Mouse (Mus musculus) stomach, postnatal 0 days (tissue): ENCODE measurements around the gene Spc24. TPM values are rescaled to one million over a fixed set of nuclear protein-coding genes. Genes with fewer than 3 reads are reported as not detected.
A peak's percentile ranks its signal among the peaks of the same experiment; 100 is the strongest.

ENCODE experiments used
- ATAC-seq: fragments of 200-750 bp; cut with Nextera tagmentation; 2 replicates; pipeline ENCODE4 v1.8.0; 2017; ENCODE audit not compliant: low FRiP score, low TSS enrichment
- DNase-seq: peaks from one replicate; pipeline ENCODE4 v3.0.0-alpha.2; 2016; ENCODE audit warnings: low spot score
- H3K27ac ChIP-seq: fragments of 300-500 bp; sonication (generic); replicated peaks from 2 replicates; pipeline ENCODE4 v1.5.1; 2014; ENCODE audit warnings: mild to moderate bottlenecking, control low read depth
- H3K27me3 ChIP-seq: fragments of 300-500 bp; sonication (generic); 2 replicates; pipeline ENCODE4 v1.6.1; 2014; ENCODE audit warnings: low read length; ENCODE audit not compliant: control insufficient read depth, insufficient read depth
- H3K36me3 ChIP-seq: fragments of 300-500 bp; sonication (generic); 2 replicates; pipeline ENCODE4 v1.6.1; 2014; ENCODE audit warnings: low read length, mixed read lengths; ENCODE audit not compliant: control insufficient read depth, insufficient read depth
- H3K4me1 ChIP-seq: fragments of 300-500 bp; sonication (generic); replicated peaks from 2 replicates; pipeline ENCODE4 v1.6.1; 2014; ENCODE audit warnings: antibody characterized with exemption; ENCODE audit not compliant: control insufficient read depth, insufficient read depth
- H3K4me2 ChIP-seq: fragments of 300-500 bp; sonication (generic); replicated peaks from 2 replicates; pipeline ENCODE4 v1.6.1; 2014; ENCODE audit warnings: low read depth, mild to moderate bottlenecking, control low read depth, moderate library complexity
- H3K4me3 ChIP-seq: fragments of 300-500 bp; sonication (generic); 2 replicates; pipeline ENCODE4 v1.5.1; 2014; ENCODE audit warnings: low read depth, low read length, control low read depth
- H3K9ac ChIP-seq: fragments of 300-500 bp; sonication (generic); 2 replicates; pipeline ENCODE4 v1.6.1; 2014; ENCODE audit warnings: mild to moderate bottlenecking, low read length, control low read depth, mixed read lengths
- H3K9me3 ChIP-seq: fragments of 300-500 bp; sonication (generic); 2 replicates; pipeline ENCODE4 v1.6.1; 2016; ENCODE audit warnings: low read length; ENCODE audit not compliant: control insufficient read depth
- CTCF ChIP-seq: IDR thresholded peaks from 2 replicates; pipeline ENCODE4 v1.5.1; 2016; ENCODE audit warnings: antibody characterized with exemption, low read depth, mild to moderate bottlenecking, moderate library complexity
- EP300 ChIP-seq: optimal IDR thresholded peaks from 2 replicates; pipeline ENCODE3; 2016; ENCODE audit warnings: antibody characterized with exemption
- WGBS: fragments of 180-500 bp; shearing (Covaris S2); extraction: QIAGEN DNeasy Blood & Tissue Kit; methylation state at CpG from one replicate; pipeline ENCODE4 v1.1.7; 2014; 5-methylcytosine and 5-hydroxymethylcytosine counted together
- polyA plus RNA-seq: library from polyadenylated mRNA; unstranded; fragments of >200 nt; fragmentation: Nextera tagmentation; extraction: Ambion mirVana; gene quantifications from 2 replicates; pipeline ENCODE4 v1.2.1, GENCODE M21; 2015

Spc24 gene
- 29.2 and 31.2 TPM in 2 replicates for polyA plus RNA-seq

DNA sequence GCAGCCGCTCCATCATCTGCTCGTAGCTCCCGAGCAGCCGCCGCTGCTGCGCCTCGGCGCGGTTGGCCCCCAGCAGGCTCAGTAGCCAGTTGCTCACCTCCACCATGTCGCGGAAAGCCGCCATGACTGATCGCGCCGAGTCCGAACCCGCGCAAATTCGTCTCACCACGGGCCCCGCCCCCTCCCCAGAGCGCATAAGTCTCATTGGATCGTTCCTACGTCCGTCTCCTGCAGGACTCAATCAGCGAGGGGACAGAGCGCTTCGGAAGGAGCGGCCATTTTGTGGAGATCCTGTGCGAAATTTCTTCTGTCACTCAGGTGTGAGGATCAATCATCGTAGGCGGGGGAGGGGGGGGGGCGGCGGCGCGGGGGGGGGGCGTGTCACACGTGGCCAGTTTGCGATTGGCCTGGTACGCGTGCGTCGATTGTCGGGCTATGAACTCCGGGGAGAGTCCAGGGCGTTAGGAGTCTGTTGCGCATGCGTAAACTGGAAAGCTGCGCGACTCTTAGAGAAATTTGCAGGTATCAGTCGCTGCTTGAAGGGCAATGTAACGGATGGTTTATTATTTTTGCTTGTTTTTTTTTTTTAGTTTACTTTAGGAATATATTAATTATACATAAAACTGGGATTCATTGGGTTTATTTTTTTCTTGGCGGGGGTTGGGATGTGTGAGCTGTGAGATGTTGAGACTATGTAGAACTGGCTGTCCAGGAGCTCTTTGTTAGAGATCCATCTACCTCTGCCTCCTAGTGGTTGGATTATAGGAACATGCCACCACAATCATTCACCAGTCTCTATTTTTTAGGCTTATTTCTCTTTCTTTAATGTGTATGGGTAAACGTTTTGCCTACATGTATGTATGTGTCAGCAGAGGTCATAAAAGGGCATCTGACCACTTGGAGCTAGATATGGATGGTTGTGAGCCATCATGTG, at the start of gene Spc24:
Gene Spc24 (minus strand): TSS at position 149 of the 934 bp plus-strand sequence.
- peak within 1 kb of the TSS; percentile 69 for H3K9ac ChIP-seq
- peak within 1 kb of the TSS; percentile 78 for H3K4me3 ChIP-seq
- 1% methylated on average over 49 of the region's 54 CpGs for WGBS
- H3K4me2 ChIP-seq, result peak within 1 kb of the TSS; percentile 96
- no peaks in the 10 kb centered on the region for H3K4me1 ChIP-seq
- H3K27ac ChIP-seq, result no peak within 1 kb of the TSS
- TF ChIP-seq CTCF (peak; percentile 72), EP300 (no peak)
- H3K36me3 ChIP-seq, result no peaks in the 10 kb centered on the region
- DNase-seq (peak; percentile 97), ATAC-seq (peak; percentile 96)
- no peaks in the 10 kb centered on the region for H3K27me3 ChIP-seq
- no peaks in the 10 kb centered on the region for H3K9me3 ChIP-seq

DNA sequence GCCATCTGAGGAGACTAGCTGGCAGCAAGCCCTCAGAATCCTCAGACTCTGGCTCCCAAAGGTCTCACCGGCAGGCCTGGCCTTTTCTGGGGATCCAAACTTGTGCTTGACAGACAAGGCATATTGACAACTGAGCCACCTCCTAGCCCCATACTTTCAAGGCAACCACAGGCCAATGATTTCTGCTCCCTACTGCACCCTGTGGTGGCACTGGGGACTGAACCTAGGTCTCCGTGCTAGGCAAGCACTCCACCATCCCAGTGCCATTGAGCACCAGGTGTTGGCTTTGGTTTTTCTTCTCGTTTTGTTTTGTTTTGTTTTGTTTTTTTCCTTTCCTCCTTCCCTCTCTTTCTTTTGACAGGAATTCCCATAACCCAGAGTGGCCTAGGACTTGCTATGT, 48.5 kb upstream of the Spc24 start:
- WGBS, result 76% methylated on average over 3 of the region's 3 CpGs
- Histone ChIP-seq H3K9me3 (no peaks in the 10 kb centered on the region), H3K9ac (no peak overlapping the region), H3K4me1 (no peaks in the 10 kb centered on the region), H3K27me3 (no peaks in the 10 kb centered on the region), H3K4me2 (no peak overlapping the region), H3K4me3 (no peak overlapping the region), H3K36me3 (peaks cover 8% of the 10 kb centered on the region; the same call in 1 of the 2 replicates), H3K27ac (no peak overlapping the region)
- TF ChIP-seq CTCF, result peak; percentile 64
- TF ChIP-seq EP300, result no peak
- ATAC-seq (no peak), DNase-seq (peak; percentile 46)

DNA sequence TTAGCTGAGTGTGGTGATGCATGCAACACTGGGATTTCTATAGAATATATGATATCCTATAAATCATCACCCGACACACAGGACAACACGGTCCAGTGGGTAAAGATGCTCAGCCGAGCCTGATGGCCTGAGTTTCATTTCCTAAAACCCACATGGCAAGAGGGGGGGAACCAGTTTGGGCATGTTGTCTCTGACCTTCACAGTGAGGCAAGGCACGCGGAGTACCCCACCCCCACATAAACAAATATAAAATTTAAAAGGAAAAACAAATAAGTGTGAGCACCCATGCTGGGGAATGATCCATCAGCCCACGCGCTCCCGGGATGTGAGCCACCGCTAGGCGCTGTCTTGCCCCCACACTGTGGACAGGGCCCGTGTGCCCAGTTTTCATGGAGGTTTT, 46.9 kb upstream of the Spc24 start:
- Histone ChIP-seq H3K9me3 (no peaks in the 10 kb centered on the region), H3K4me2 (no peak overlapping the region), H3K27me3 (no peaks in the 10 kb centered on the region), H3K4me3 (no peak overlapping the region), H3K36me3 (peaks cover 2% of the 10 kb centered on the region; the same call in 1 of the 2 replicates), H3K4me1 (no peaks in the 10 kb centered on the region), H3K9ac (no peak overlapping the region), H3K27ac (no peak overlapping the region)
- ATAC-seq (no peak), DNase-seq (no peak)
- TF ChIP-seq EP300 (no peak), CTCF (no peak)
- 69% methylated on average over 11 of the region's 11 CpGs for WGBS

DNA sequence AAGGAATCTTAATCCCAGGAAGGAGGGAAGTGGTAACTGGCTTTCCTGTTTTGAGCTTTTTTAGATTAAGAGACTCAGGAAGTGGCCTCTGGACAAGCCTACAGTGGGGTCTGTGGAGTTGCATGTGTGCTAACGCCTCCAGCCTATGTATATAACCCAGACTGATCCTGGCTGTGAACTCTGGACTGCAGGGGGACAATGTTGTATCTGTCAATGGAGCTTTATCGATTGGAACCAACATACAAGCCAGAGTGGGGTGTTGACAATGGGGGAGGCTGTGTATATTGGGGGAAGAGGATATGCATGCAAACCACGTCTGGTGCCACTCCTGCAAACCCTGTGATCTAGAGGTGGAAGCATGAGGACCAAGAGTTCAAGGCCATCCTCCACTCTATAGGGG, 46.3 kb upstream of the Spc24 start:
- 46% methylated on average over 3 of the region's 3 CpGs for WGBS
- Histone ChIP-seq H3K4me1 (no peaks in the 10 kb centered on the region), H3K9ac (no peak overlapping the region), H3K4me3 (no peak overlapping the region), H3K27ac (no peak overlapping the region), H3K4me2 (no peak overlapping the region), H3K36me3 (peaks cover 2% of the 10 kb centered on the region; the same call in 1 of the 2 replicates), H3K27me3 (no peaks in the 10 kb centered on the region), H3K9me3 (no peaks in the 10 kb centered on the region)
- no peak for ATAC-seq
- DNase-seq, result no peak
- TF ChIP-seq CTCF (no peak), EP300 (no peak)

DNA sequence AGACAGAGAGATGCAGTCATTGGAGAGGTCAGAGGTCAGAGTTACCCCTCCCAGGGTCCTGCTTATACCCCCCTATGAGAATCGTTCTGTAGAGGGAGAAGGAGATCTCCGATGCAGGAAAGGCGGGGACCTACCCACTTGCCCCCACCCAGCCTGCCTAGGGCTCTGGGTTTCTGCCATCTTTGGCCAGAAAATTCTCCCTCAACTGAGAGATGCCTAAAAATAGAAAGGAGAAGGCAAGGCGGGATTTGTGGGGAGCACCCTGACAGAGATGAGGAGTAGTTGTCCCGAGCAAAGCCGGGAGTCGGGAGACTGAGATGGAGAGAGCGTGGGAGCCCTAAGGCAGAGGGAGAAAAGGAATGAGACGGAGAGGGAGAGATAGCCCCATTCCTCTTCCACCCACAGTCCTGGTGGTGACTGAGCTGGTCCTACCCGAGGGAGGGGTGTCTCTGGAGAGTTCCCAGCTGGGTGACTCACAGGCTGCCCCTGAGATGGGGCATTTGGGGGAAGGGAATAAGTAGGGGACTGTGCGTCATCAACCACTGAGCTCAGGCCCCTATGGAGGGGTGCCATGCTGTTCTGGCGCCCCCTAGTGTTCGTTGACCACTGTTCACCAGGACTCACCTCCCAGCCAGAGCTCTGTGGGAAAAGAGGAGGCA, 44.0 kb upstream of the Spc24 start:
- no peaks in the 10 kb centered on the region for H3K27me3 ChIP-seq
- H3K4me3 ChIP-seq, result no peak overlapping the region
- H3K9me3 ChIP-seq, result no peaks in the 10 kb centered on the region
- ATAC-seq, result peak; percentile 92
- DNase-seq, result peak; percentile 88
- TF ChIP-seq CTCF, result peak; percentile 98
- TF ChIP-seq EP300, result no peak
- WGBS, result 20% methylated on average over 13 of the region's 13 CpGs
- peak overlapping the region; percentile 34; the same call in 1 of the 2 replicates for H3K4me2 ChIP-seq
- H3K27ac ChIP-seq, result peak overlapping the region; percentile 89
- no peaks in the 10 kb centered on the region for H3K4me1 ChIP-seq
- H3K36me3 ChIP-seq, result 0 out of 2 replicates have a peak, but pooled peaks cover 2% of the 10 kb centered on the region
- no peak overlapping the region for H3K9ac ChIP-seq

DNA sequence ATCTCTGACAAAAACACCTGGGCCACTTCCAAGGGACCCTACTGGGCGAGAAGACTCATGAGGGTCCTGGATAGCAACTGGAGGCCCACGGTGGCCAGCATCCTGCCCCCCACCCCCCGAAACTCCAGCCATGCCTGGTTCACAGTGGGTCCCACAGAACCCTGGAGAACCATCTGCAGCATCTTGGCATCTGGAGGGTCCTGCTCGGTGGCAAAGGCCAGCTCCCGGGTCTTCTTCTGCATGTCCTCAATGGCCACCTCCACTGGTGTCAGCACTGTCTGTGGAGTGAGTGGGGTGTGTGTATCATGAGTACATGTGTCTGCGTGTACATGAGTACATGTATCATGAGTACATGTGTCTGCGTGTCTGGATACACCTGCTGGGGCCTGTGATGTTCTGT, 41.5 kb upstream of the Spc24 start:
- Histone ChIP-seq H3K4me1 (no peaks in the 10 kb centered on the region), H3K27me3 (no peaks in the 10 kb centered on the region), H3K4me3 (no peak overlapping the region), H3K27ac (no peak overlapping the region), H3K4me2 (no peak overlapping the region), H3K9me3 (no peaks in the 10 kb centered on the region), H3K9ac (no peak overlapping the region), H3K36me3 (no peaks in the 10 kb centered on the region)
- DNase-seq (no peak), ATAC-seq (no peak)
- 91% methylated on average over 7 of the region's 7 CpGs for WGBS
- TF ChIP-seq EP300 (no peak), CTCF (no peak)
